ENCODE assay signal across 8 mouse cellular contexts in the genomic region with DNA sequence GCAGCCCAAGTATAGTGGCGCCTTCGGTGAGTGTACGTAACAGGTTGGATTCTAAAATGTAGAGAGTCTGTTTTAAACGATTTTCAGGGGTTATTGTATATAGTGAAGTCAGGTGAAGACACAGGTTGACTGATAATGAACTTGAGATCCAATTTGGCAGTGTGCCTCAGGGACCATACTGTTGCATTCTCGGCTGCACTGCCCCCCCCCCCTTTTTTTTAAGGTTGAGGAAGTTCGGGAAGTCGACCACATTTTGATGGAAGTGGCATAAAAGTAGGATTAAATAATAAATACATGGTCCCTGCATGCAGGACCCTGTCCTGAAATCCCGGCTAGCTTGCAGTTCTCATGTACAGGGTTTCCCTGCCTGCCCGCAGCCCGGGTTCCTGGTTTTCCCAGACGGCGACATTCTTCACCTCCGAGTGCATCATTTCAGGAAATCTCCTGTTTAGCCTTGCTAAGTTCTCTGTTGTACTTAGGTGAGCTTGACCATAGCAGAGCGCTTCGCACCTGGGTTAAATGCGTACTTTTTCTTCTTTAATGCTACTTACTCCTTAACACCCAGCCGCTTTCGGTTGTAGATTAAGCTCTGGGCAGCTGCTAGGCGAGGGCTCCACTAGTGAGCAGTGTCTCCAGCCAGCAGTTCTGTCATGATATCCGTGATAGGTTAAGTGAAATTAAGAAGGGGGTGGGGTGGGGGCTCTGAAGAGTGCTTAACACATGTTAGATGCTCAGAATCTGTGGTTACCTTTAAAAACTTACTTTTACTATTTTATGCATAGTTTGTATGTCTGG. TPM values are rescaled to one million over a fixed set of nuclear protein-coding genes. Genes with fewer than 3 reads are reported as not detected.
A peak's percentile ranks its signal among the peaks of the same experiment; 100 is the strongest.
DNase-seq lines count a peak whose midpoint lies in the region; ATAC-seq and TF ChIP-seq lines count a peak whose summit lies in the region.

No protein-coding gene starts in this region.

- H3K27ac ChIP-seq in embryonic facial prominence, embryonic 12.5 days, result peak overlapping the region; percentile 92
- peak overlapping the region; percentile 93 for H3K27ac ChIP-seq in intestine, embryonic 15.5 days
- no peak overlapping the region for H3K27ac ChIP-seq in midbrain, postnatal 0 days (ENCODE audit: low read depth, low read length)

- ATAC-seq in embryonic facial prominence, embryonic 12.5 days (ENCODE audit: insufficient number of reproducible peaks, insufficient read depth, low FRiP score, low TSS enrichment), result no peak
- peak; percentile 67 for ATAC-seq in intestine, embryonic 15.5 days
- ATAC-seq in midbrain, postnatal 0 days (ENCODE audit: low FRiP score), result no peak

- no peaks in the 10 kb centered on the region for H3K9me3 ChIP-seq in embryonic facial prominence, embryonic 12.5 days
- no peaks in the 10 kb centered on the region for H3K9me3 ChIP-seq in intestine, embryonic 15.5 days
- no peaks in the 10 kb centered on the region for H3K9me3 ChIP-seq in midbrain, postnatal 0 days (ENCODE audit: low read length)

- H3K4me1 ChIP-seq in embryonic facial prominence, embryonic 12.5 days, result peaks cover 12% of the 10 kb centered on the region; the same call in 1 of the 2 replicates
- H3K4me1 ChIP-seq in intestine, embryonic 15.5 days (replicated peaks), result 0 out of 2 replicates have a peak, but pooled peaks cover 3% of the 10 kb centered on the region
- H3K4me1 ChIP-seq in midbrain, postnatal 0 days (ENCODE audit: insufficient read depth, low read length), result 0 out of 2 replicates have a peak, but pooled peaks cover 4% of the 10 kb centered on the region

- H3K9ac ChIP-seq in embryonic facial prominence, embryonic 12.5 days, result peak overlapping the region; percentile 81
- peak overlapping the region; percentile 68 for H3K9ac ChIP-seq in intestine, embryonic 15.5 days
- H3K9ac ChIP-seq in midbrain, postnatal 0 days (replicated peaks; ENCODE audit: low read length, poor library complexity, severe bottlenecking), result peak overlapping the region; percentile 55

- H3K27me3 ChIP-seq in embryonic facial prominence, embryonic 12.5 days, result no peaks in the 10 kb centered on the region
- no peaks in the 10 kb centered on the region for H3K27me3 ChIP-seq in intestine, embryonic 15.5 days (replicated peaks)
- H3K27me3 ChIP-seq in midbrain, postnatal 0 days (ENCODE audit: insufficient read depth, low read length), result no peaks in the 10 kb centered on the region

- H3K4me2 ChIP-seq in embryonic facial prominence, embryonic 12.5 days (replicated peaks), result peak overlapping the region; percentile 69
- peak overlapping the region; percentile 68 for H3K4me2 ChIP-seq in intestine, embryonic 15.5 days (replicated peaks)
- H3K4me2 ChIP-seq in midbrain, postnatal 0 days (ENCODE audit: low read depth, low read length, poor library complexity, severe bottlenecking), result peak overlapping the region; percentile 76

- peaks cover 30% of the 10 kb centered on the region for H3K36me3 ChIP-seq in embryonic facial prominence, embryonic 12.5 days
- H3K36me3 ChIP-seq in intestine, embryonic 15.5 days, result peaks cover 10% of the 10 kb centered on the region; the same call in 1 of the 2 replicates
- H3K36me3 ChIP-seq in midbrain, postnatal 0 days (ENCODE audit: insufficient read depth, low read length), result peaks cover 14% of the 10 kb centered on the region

- TF ChIP-seq CTCF in midbrain, postnatal 0 days (IDR thresholded peaks at IDR 0.05), result no peak

- WGBS in embryonic facial prominence, embryonic 12.5 days, result 1% methylated on average over 20 of the region's 20 CpGs
- WGBS in intestine, embryonic 15.5 days, result 1% methylated on average over 20 of the region's 20 CpGs
- WGBS in midbrain, postnatal 0 days, result 3% methylated on average over 20 of the region's 20 CpGs

- peak overlapping the region; percentile 81 for H3K4me3 ChIP-seq in embryonic facial prominence, embryonic 12.5 days
- peak overlapping the region; percentile 77 for H3K4me3 ChIP-seq in intestine, embryonic 15.5 days (replicated peaks)
- H3K4me3 ChIP-seq in midbrain, postnatal 0 days (ENCODE audit: low read depth, low read length), result peak overlapping the region; percentile 75

- DNase-seq in thymus, postnatal 14 days, result peak; percentile 18
- no peak for DNase-seq in thymus, postnatal 36 days
- no peak for DNase-seq in midbrain, postnatal 0 days (ENCODE audit: low spot score)
- no peak for DNase-seq in spleen, adult 12 weeks (ENCODE audit: low spot score)
- no peak for DNase-seq in left cerebral cortex, adult 9 months (ENCODE audit: low spot score in 2 of 2)
- no peak for DNase-seq in urinary bladder, postnatal 10 days (ENCODE audit: low spot score)

RNA-seq across cellular contexts. Expression of a gene that starts 0.7 kb away (rescaled TPM):
- polyA plus RNA-seq in embryonic facial prominence, embryonic 12.5 days (2016; fragmentation: Nextera tagmentation; extraction: Ambion mirVana), result 29.4 and 32.9 TPM in 2 replicates
- 15.4 and 18.0 TPM in 2 replicates for polyA plus RNA-seq in intestine, embryonic 15.5 days (2015; fragmentation: Nextera tagmentation; extraction: Ambion mirVana)
- total RNA-seq in midbrain, postnatal 0 days (2014; rRNA removed), result 5.6 and 6.7 TPM in 2 replicates
- 2.2 and 2.5 TPM in 2 replicates for polyA plus RNA-seq in midbrain, postnatal 0 days (2015; fragmentation: Nextera tagmentation; extraction: Ambion mirVana)

RNA-seq across cellular contexts. Expression of a gene that starts 12.7 kb away (rescaled TPM):
- polyA plus RNA-seq in embryonic facial prominence, embryonic 12.5 days (2016; fragmentation: Nextera tagmentation; extraction: Ambion mirVana), result 40.2 and 41.7 TPM in 2 replicates
- polyA plus RNA-seq in intestine, embryonic 15.5 days (2015; fragmentation: Nextera tagmentation; extraction: Ambion mirVana), result 35.2 and 36.1 TPM in 2 replicates
- 44.1 and 54.8 TPM in 2 replicates for total RNA-seq in midbrain, postnatal 0 days (2014; rRNA removed)
- polyA plus RNA-seq in midbrain, postnatal 0 days (2015; fragmentation: Nextera tagmentation; extraction: Ambion mirVana), result 41.7 and 43.8 TPM in 2 replicates

RNA-seq across cellular contexts. Expression of a gene that starts 22.7 kb away (rescaled TPM):
- polyA plus RNA-seq in embryonic facial prominence, embryonic 12.5 days (2016; fragmentation: Nextera tagmentation; extraction: Ambion mirVana), result 282 and 295 TPM in 2 replicates
- 428 and 430 TPM in 2 replicates for polyA plus RNA-seq in intestine, embryonic 15.5 days (2015; fragmentation: Nextera tagmentation; extraction: Ambion mirVana)
- total RNA-seq in midbrain, postnatal 0 days (2014; rRNA removed), result 111 and 125 TPM in 2 replicates
- polyA plus RNA-seq in midbrain, postnatal 0 days (2015; fragmentation: Nextera tagmentation; extraction: Ambion mirVana), result 419 and 445 TPM in 2 replicates

RNA-seq across cellular contexts. Expression of a gene that starts 47.1 kb away (rescaled TPM):
- 37.5 and 39.2 TPM in 2 replicates for polyA plus RNA-seq in embryonic facial prominence, embryonic 12.5 days (2016; fragmentation: Nextera tagmentation; extraction: Ambion mirVana)
- 21.4 and 24.0 TPM in 2 replicates for polyA plus RNA-seq in intestine, embryonic 15.5 days (2015; fragmentation: Nextera tagmentation; extraction: Ambion mirVana)
- total RNA-seq in midbrain, postnatal 0 days (2014; rRNA removed), result 63.4 and 63.5 TPM in 2 replicates
- polyA plus RNA-seq in midbrain, postnatal 0 days (2015; fragmentation: Nextera tagmentation; extraction: Ambion mirVana), result 205 and 229 TPM in 2 replicates
